Mouse (Mus musculus) kidney, adult 2 months (tissue): ENCODE measurements at regions not wholly inside any gene's neighbourhood (a gene's known extent, or its start where the extent isn't known, plus 50 kb on each side); places are given as distances from the start of the nearest gene placed in this dataset.

ENCODE experiments used
- CTCF ChIP-seq: fragments of 200-500 bp; conservative IDR thresholded peaks from 2 replicates; pipeline ENCODE4 v1.5.1; 2011; ENCODE audit warnings: low read depth, mild to moderate bottlenecking, control low read depth, low read length, moderate library complexity, mixed read lengths; ENCODE audit not compliant: insufficient read depth, insufficient read length
- POLR2A ChIP-seq: fragments of 200-500 bp; IDR thresholded peaks from one replicate; pipeline ENCODE4 v1.6.1; 2011; ENCODE audit warnings: low read depth, low read length, control low read depth

DNA sequence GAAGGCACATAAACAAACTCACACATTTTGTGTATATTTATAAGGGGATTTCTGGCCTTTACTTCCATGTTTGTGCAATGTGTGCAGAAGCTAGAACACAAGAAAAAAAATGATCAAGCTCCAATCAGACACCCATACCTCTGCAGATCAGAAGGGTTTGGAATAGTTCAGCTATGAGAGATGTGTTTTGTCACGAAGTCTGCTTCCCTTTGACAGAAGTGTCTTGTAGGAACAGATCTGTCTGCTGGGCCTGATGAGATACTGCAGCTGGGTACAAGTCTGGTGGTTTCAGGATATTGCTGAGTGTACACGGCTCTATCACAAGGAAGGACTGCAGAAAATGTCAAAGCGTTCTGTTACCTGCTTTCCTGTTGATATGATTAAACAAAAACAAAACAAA is 176.2 kb upstream of the Maf start:
- TF ChIP-seq CTCF (no peak), POLR2A (no peak)
